Mouse (Mus musculus) thymus, adult 2 months (tissue): ENCODE results near the gene Rnf26.

Experiments
- CTCF ChIP-seq: fragments of 200-500 bp; IDR thresholded peaks from 2 replicates; pipeline ENCODE4 v1.5.1; 2012; ENCODE audit warnings: mild to moderate bottlenecking, control low read depth, low read length, moderate library complexity, borderline replicate concordance; ENCODE audit not compliant: control insufficient read depth, poor library complexity, insufficient read depth; ENCODE audit errors: extremely low read depth
- POLR2A ChIP-seq: fragments of 200-500 bp; IDR thresholded peaks from 2 replicates; pipeline ENCODE4 v1.6.1; 2012; ENCODE audit warnings: mild to moderate bottlenecking, low read length, control low read depth, moderate library complexity; ENCODE audit not compliant: control insufficient read depth, poor library complexity, insufficient read depth; ENCODE audit errors: extremely low read depth

DNA sequence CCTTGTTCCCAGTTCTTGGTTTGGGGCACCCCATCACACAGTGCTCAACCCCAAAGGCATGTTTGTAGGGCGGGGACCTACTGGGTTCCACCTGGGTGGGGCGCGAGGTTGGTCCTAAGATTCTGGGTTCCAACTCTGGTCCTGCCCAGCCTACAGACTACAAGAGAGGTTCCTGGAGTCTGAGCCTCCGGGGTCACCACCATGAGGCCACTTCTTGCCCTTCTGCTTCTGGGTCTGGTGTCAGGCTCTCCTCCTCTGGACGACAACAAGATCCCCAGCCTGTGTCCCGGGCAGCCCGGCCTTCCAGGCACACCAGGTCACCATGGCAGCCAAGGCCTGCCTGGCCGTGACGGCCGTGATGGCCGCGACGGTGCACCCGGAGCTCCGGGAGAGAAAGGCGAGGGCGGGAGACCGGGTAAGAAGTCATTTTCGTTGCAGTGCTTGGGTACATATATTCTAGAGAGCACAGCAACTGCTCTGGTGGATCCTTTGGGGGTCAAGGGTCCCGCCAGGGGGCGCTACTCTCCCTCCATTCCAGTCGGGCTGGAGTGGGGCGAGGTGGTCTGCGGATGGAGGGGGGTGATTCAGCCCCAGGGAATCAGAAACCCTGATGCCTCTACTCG is 5.6 kb downstream of the Rnf26 start:
- TF ChIP-seq POLR2A (no peak), CTCF (no peak)
